Mouse (Mus musculus): ENCODE measurements around the gene Tnnt2. TPM values are rescaled to one million over a fixed set of nuclear protein-coding genes. Genes with fewer than 3 reads are reported as not detected.

Tnnt2 gene
- polyA plus RNA-seq, 1 experiment from 2014 or later: 0.82 TPM

DNA sequence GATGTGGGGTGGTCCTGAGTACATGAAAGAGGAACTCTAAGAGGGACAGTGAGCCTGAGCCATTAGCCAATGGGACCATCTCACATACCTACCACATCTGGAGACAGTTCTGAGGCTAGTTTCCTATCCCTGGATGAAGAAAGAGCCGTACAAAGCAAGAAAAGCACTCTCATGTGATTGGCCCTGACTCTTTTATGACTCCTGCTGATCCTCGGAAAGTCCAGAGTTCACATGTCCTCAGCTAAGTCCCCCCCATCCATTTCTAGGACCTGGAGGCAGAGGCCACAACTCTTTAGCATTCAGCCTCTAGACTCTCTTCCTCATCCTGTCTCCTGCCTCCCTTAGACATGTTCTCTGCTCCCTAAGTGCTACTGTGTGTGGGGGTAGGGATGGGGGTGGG lies 41.1 kb downstream of the Tnnt2 start:
- Histone ChIP-seq H3K4me3 (ENCODE audit: low read depth, low read length) (no peak overlapping the region), H3K9ac (ENCODE audit: low read length) (no peak overlapping the region), H3K27ac (ENCODE audit: low read depth, low read length) (no peak overlapping the region), H3K36me3 (ENCODE audit: control insufficient read depth, insufficient read depth, low read length) (no peaks in the 10 kb centered on the region), H3K4me1 (ENCODE audit: control insufficient read depth, insufficient read depth, low read length) (no peaks in the 10 kb centered on the region), H3K27me3 (ENCODE audit: control insufficient read depth, insufficient read depth, low read length) (no peaks in the 10 kb centered on the region), H3K4me2 (no peak overlapping the region), H3K9me3 (ENCODE audit: control insufficient read depth, low read length) (no peaks in the 10 kb centered on the region)
- DNase-seq (ENCODE audit: low spot score, missing footprints) (no peak), ATAC-seq (ENCODE audit: low FRiP score) (no peak)
- WGBS: 87% methylated on average over 2 of the region's 2 CpGs

DNA sequence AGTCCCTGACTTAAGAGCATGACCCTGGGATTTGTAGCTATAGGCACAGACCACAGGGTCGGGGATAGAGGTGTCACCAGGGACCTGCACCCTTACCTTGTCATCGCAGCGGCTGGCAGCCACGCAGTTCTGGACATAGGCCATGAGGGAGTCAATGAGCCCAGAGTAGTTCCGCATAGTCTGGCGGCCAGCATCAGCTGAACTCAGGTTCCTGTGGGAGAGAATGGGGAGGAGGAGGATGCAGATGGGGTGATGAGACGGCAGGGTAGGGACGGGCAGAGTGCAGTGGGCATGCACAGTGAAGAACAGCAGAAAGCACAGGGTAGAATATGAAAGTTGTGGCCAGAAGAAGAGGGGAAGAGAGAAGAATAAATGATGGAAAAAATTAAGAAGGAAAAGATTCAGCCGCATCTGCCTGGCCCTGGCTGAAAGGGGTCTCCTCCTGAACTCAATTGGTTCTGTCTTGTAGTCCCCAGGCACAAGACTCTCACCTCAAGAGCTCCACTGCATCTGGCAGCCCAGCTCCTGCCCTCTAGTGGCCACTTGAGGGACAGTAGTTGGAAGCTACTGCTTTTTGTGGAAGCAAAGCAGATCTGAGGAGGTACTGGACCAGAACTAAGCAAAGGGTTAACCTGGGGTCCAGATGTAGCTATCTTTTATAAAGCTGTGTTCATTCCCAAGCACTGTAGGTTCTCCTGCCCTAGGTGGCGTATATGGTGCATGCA lies 46.4 kb downstream of the Tnnt2 start:
- H3K27ac ChIP-seq (ENCODE audit: low read depth, low read length): no peak overlapping the region
- ATAC-seq (ENCODE audit: low FRiP score): no peak
- DNase-seq (ENCODE audit: low spot score, missing footprints): peak; percentile 93
- no peaks in the 10 kb centered on the region for H3K9me3 ChIP-seq (ENCODE audit: control insufficient read depth, low read length)
- no peaks in the 10 kb centered on the region for H3K27me3 ChIP-seq (ENCODE audit: control insufficient read depth, insufficient read depth, low read length)
- 77% methylated on average over 10 of the region's 10 CpGs for WGBS
- no peak overlapping the region for H3K9ac ChIP-seq (ENCODE audit: low read length)
- no peaks in the 10 kb centered on the region for H3K36me3 ChIP-seq (ENCODE audit: control insufficient read depth, insufficient read depth, low read length)
- no peaks in the 10 kb centered on the region for H3K4me1 ChIP-seq (ENCODE audit: control insufficient read depth, insufficient read depth, low read length)
- H3K4me2 ChIP-seq: no peak overlapping the region
- H3K4me3 ChIP-seq (ENCODE audit: low read depth, low read length): no peak overlapping the region

DNA sequence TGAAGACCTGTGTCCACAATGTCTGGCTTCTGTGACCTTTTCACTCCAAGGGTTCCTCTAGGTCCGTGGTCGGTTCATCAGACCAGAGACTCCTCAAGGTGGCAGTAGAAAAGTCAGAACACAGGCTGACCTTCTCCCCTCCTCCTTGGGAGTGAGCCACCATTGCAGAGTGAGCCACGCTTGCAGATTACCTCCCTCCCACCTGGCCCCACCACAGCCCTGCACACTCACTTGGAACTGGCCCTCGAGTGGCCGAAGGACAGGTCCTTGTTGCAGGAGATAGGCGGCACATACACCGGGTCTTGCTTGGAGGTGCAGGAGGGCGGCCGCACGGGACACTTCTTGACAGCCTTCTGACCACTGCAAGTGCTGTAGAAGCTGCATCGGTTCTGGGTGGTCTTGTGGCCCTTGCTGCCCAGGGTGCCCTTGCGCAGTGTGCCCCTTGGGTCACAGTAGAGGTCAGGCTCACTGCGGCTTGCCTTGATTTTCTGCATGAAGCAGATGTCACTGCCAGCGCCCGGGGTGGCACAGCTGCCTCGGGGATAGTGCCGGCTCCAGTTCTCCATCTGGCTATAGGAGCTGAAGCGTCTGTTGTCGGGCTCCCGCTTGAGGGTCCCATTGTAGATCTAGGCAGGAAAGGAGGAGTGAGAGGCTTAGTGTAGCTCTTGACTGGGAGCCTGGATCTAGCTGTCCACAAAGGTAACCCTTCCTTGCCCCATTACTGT lies 53.5 kb downstream of the Tnnt2 start:
- H3K4me3 ChIP-seq (ENCODE audit: low read depth, low read length): no peak overlapping the region
- WGBS: 82% methylated on average over 20 of the region's 20 CpGs
- H3K9ac ChIP-seq (ENCODE audit: low read length): no peak overlapping the region
- no peaks in the 10 kb centered on the region for H3K9me3 ChIP-seq (ENCODE audit: control insufficient read depth, low read length)
- DNase-seq (ENCODE audit: low spot score, missing footprints) (no peak), ATAC-seq (ENCODE audit: low FRiP score) (no peak)
- no peaks in the 10 kb centered on the region for H3K4me1 ChIP-seq (ENCODE audit: control insufficient read depth, insufficient read depth, low read length)
- H3K27ac ChIP-seq (ENCODE audit: low read depth, low read length): no peak overlapping the region
- H3K36me3 ChIP-seq (ENCODE audit: control insufficient read depth, insufficient read depth, low read length): no peaks in the 10 kb centered on the region
- H3K4me2 ChIP-seq: no peak overlapping the region
- H3K27me3 ChIP-seq (ENCODE audit: control insufficient read depth, insufficient read depth, low read length): no peaks in the 10 kb centered on the region

DNA sequence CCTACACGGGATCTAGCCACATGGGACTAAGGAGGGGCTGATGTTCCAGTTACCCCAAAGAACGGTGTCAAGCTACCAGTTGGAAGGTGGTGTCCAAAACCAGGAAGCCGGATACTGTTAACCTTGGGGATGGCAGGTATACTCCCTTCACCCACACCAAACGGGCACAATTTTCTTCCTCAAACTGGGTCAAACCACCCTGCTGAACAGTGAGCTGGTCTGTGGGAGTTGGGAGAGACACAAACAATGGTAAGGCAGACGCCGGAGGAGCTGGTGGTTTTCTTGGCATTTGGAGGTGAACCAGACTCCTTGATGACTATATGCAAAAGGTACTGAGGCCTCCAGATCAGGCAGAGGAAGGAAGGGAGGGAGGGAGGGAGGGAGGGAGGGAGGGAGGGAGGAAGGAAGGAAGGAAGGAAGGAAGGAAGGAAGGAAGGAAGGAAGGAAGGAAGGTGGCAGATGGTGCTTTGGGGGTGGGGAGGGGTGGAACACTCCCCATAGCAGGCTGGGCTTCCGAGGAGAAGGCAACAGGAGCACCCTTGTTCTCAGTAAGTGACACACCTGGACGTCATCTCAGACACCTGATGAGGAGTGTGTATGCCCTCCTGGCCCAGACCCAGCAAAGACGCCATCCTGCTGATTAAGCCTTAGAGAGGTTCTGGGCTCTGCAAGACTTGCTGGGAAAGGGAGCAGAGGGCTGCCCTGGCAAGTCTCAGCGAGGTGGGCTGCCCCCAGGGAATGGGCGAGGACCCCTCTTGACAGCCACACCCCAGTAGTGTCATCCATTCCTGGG lies 55.5 kb downstream of the Tnnt2 start:
- no peaks in the 10 kb centered on the region for H3K9me3 ChIP-seq (ENCODE audit: control insufficient read depth, low read length)
- no peak for DNase-seq (ENCODE audit: low spot score, missing footprints)
- H3K27ac ChIP-seq (ENCODE audit: low read depth, low read length): no peak overlapping the region
- H3K27me3 ChIP-seq (ENCODE audit: control insufficient read depth, insufficient read depth, low read length): no peaks in the 10 kb centered on the region
- no peak overlapping the region for H3K4me3 ChIP-seq (ENCODE audit: low read depth, low read length)
- 77% methylated on average over 11 of the region's 11 CpGs for WGBS
- H3K4me2 ChIP-seq: no peak overlapping the region
- no peaks in the 10 kb centered on the region for H3K4me1 ChIP-seq (ENCODE audit: control insufficient read depth, insufficient read depth, low read length)
- no peak for ATAC-seq (ENCODE audit: low FRiP score)
- H3K9ac ChIP-seq (ENCODE audit: low read length): no peak overlapping the region
- no peaks in the 10 kb centered on the region for H3K36me3 ChIP-seq (ENCODE audit: control insufficient read depth, insufficient read depth, low read length)

DNA sequence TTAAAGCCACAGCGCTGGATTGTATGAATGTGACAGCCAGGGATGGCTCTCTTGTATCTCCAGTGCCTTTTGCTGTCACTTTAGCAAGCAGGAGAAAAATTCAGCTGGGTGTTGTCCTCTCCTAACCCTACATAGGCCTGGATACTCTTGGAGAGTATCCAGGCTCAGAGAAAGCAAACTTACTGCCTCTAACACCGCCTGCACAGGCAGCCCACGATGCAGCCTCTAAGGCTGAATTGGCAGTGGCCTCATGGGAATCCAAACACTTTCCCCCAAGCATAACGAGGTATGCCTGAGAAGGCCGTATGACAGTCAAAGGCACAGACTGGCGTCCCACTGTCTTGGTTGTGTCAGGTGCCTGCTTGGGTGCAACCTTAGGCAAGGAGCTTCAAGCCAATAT lies 56.1 kb downstream of the Tnnt2 start:
- ATAC-seq (ENCODE audit: low FRiP score): no peak
- WGBS: 76% methylated on average over 6 of the region's 6 CpGs

DNA sequence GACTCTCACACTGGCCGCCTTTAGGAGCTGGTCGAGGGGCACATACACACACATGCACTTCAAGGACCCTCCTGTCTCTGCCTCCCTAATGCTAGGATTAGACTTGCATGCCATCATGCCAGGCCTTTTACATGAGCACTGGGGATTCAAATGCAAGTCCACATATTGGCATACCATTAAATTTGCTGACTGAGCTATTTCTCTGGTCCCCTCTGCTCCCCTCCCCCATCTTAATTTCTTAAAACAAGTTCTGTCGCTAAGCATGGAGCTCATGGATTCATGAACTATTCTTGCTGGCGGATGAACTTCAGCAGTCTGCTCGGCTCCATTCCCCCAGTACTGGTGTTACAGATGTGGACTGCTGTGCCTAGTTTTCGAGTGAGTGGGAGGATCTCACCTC lies 56.6 kb downstream of the Tnnt2 start:
- no peak overlapping the region for H3K4me3 ChIP-seq (ENCODE audit: low read depth, low read length)

More for the DNA sequence above, 56.1 kb downstream of the Tnnt2 start:
- Histone ChIP-seq H3K9ac (ENCODE audit: low read length) (no peak overlapping the region), H3K4me3 (ENCODE audit: low read depth, low read length) (no peak overlapping the region), H3K27me3 (ENCODE audit: control insufficient read depth, insufficient read depth, low read length) (no peaks in the 10 kb centered on the region), H3K4me1 (ENCODE audit: control insufficient read depth, insufficient read depth, low read length) (no peaks in the 10 kb centered on the region), H3K4me2 (no peak overlapping the region), H3K9me3 (ENCODE audit: control insufficient read depth, low read length) (no peaks in the 10 kb centered on the region), H3K36me3 (ENCODE audit: control insufficient read depth, insufficient read depth, low read length) (no peaks in the 10 kb centered on the region), H3K27ac (ENCODE audit: low read depth, low read length) (no peak overlapping the region)
- DNase-seq (ENCODE audit: low spot score, missing footprints): no peak

DNA sequence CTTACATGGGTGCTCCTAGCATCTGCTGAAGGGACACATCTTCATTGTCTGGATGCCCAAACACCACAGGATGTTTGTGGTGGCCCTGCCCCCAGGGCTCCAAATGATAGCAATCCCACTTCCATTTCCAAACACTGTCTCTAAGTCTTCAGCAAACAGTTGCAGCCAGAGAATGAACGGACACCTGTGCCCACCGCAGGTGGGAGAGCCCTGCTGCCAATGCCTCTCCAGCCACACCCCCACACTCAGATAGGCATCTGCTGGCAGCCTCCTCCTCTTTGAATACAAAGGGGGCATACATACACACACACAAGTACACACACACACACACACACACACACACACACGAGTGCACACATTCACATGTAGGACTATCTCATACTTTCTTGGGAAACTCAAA lies 57.2 kb downstream of the Tnnt2 start:
- no peak overlapping the region for H3K4me2 ChIP-seq
- no peak for ATAC-seq (ENCODE audit: low FRiP score)
- no peaks in the 10 kb centered on the region for H3K27me3 ChIP-seq (ENCODE audit: control insufficient read depth, insufficient read depth, low read length)
- H3K9ac ChIP-seq (ENCODE audit: low read length): no peak overlapping the region
- no peak for DNase-seq (ENCODE audit: low spot score, missing footprints)
- no peak overlapping the region for H3K4me3 ChIP-seq (ENCODE audit: low read depth, low read length)
- no peaks in the 10 kb centered on the region for H3K4me1 ChIP-seq (ENCODE audit: control insufficient read depth, insufficient read depth, low read length)
- no peaks in the 10 kb centered on the region for H3K36me3 ChIP-seq (ENCODE audit: control insufficient read depth, insufficient read depth, low read length)
- no peaks in the 10 kb centered on the region for H3K9me3 ChIP-seq (ENCODE audit: control insufficient read depth, low read length)
- H3K27ac ChIP-seq (ENCODE audit: low read depth, low read length): no peak overlapping the region
- 89% methylated on average over 3 of the region's 3 CpGs for WGBS

More for the DNA sequence above, 56.6 kb downstream of the Tnnt2 start:
- no peaks in the 10 kb centered on the region for H3K27me3 ChIP-seq (ENCODE audit: control insufficient read depth, insufficient read depth, low read length)
- H3K9me3 ChIP-seq (ENCODE audit: control insufficient read depth, low read length): no peaks in the 10 kb centered on the region
- no peaks in the 10 kb centered on the region for H3K36me3 ChIP-seq (ENCODE audit: control insufficient read depth, insufficient read depth, low read length)
- H3K27ac ChIP-seq (ENCODE audit: low read depth, low read length): no peak overlapping the region
- no peak for ATAC-seq (ENCODE audit: low FRiP score)
- no peak for DNase-seq (ENCODE audit: low spot score, missing footprints)
- no peak overlapping the region for H3K9ac ChIP-seq (ENCODE audit: low read length)
- H3K4me1 ChIP-seq (ENCODE audit: control insufficient read depth, insufficient read depth, low read length): no peaks in the 10 kb centered on the region
- WGBS: 87% methylated on average over 6 of the region's 6 CpGs
- no peak overlapping the region for H3K4me2 ChIP-seq

DNA sequence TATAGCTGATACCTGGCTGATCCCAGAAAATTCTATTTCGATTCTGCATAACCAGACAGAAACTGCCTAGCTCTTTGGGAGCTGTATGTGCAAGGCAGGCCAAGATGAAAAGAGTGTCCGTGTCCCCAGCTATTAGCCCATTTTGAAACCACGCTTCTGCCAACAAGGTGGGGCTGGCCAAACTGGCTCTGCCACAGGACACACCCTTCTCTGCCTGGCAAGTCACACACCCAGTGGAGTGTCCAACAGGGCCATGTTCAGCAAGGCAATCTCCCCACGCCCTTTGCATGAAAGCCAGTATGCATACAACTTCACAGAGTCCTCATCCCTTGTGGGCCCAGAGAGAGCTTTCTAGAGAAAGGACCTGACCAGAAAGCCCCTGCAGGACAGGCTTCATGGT lies 59.2 kb downstream of the Tnnt2 start:
- no peak overlapping the region for H3K27ac ChIP-seq (ENCODE audit: low read depth, low read length)
- ATAC-seq (ENCODE audit: low FRiP score): no peak
- 86% methylated on average over 4 of the region's 4 CpGs for WGBS

DNA sequence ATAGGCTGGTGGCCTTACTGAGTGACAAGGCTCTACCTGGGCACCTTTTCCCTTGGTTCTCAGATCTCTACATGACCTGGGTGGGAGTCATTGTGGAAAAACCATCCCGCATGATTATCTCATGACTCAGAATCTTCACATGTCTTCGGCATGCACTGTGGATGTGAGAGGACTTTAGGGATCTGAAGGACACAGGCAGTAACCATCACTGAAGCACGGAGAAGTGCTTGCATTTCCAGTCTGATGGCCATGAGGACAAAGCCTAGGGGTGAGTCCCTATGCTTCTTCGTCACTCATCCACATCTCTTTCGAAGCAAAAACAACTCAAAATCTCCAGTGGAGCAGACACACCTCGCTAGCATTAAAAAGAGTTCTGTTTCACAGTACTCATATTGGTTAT lies 63.1 kb downstream of the Tnnt2 start:
- no peak for DNase-seq (ENCODE audit: low spot score, missing footprints)
- Histone ChIP-seq H3K4me1 (ENCODE audit: control insufficient read depth, insufficient read depth, low read length) (no peaks in the 10 kb centered on the region), H3K9me3 (ENCODE audit: control insufficient read depth, low read length) (no peaks in the 10 kb centered on the region), H3K27me3 (ENCODE audit: control insufficient read depth, insufficient read depth, low read length) (no peaks in the 10 kb centered on the region), H3K27ac (ENCODE audit: low read depth, low read length) (no peak overlapping the region), H3K36me3 (ENCODE audit: control insufficient read depth, insufficient read depth, low read length) (no peaks in the 10 kb centered on the region), H3K4me3 (ENCODE audit: low read depth, low read length) (no peak overlapping the region), H3K4me2 (no peak overlapping the region), H3K9ac (ENCODE audit: low read length) (no peak overlapping the region)
- ATAC-seq (ENCODE audit: low FRiP score): no peak
- WGBS: 89% methylated on average over 6 of the region's 6 CpGs

More for the DNA sequence above, 59.2 kb downstream of the Tnnt2 start:
- H3K4me3 ChIP-seq (ENCODE audit: low read depth, low read length): no peak overlapping the region
- no peak overlapping the region for H3K4me2 ChIP-seq
- H3K36me3 ChIP-seq (ENCODE audit: control insufficient read depth, insufficient read depth, low read length): no peaks in the 10 kb centered on the region
- no peaks in the 10 kb centered on the region for H3K4me1 ChIP-seq (ENCODE audit: control insufficient read depth, insufficient read depth, low read length)
- H3K27me3 ChIP-seq (ENCODE audit: control insufficient read depth, insufficient read depth, low read length): no peaks in the 10 kb centered on the region
- no peaks in the 10 kb centered on the region for H3K9me3 ChIP-seq (ENCODE audit: control insufficient read depth, low read length)
- H3K9ac ChIP-seq (ENCODE audit: low read length): no peak overlapping the region
- no peak for DNase-seq (ENCODE audit: low spot score, missing footprints)

All from midbrain, embryonic 11.5 days (tissue).